Mouse (Mus musculus) retina, embryonic 14.5 days (tissue): ENCODE results near the gene Fbxl12.
"Not testable (repeated sequence)": the region's sequence is repeated elsewhere in the genome, so short reads cannot be mapped to it uniquely, and the experiment has no call there.

Source experiments
- DNase-seq: peaks from one replicate; pipeline ENCODE4 v3.0.0-alpha.2; 2015; ENCODE audit warnings: low spot score

Fbxl12 gene

GRCm38 (mm10) chr9:20644360-20645081, at the start of gene Fbxl12:
Gene Fbxl12 (minus strand): TSS chr9:20644767.
- peak; percentile 84 for DNase-seq

- no peak for DNase-seq
Observed at GRCm38 (mm10) chr9:20692863-20693262, 48.3 kb upstream of the Fbxl12 start.

- not testable (repeated sequence) for DNase-seq
Observed at GRCm38 (mm10) chr9:20690449-20690848, 45.9 kb upstream of the Fbxl12 start.

GRCm38 (mm10) chr9:20689913-20690312, 45.3 kb upstream of the Fbxl12 start:
- no peak for DNase-seq

GRCm38 (mm10) chr9:20689403-20689802, 44.8 kb upstream of the Fbxl12 start:
- no peak for DNase-seq

GRCm38 (mm10) chr9:20685081-20685861, 40.7 kb upstream of the Fbxl12 start:
- no peak for DNase-seq

- no peak for DNase-seq
Observed at GRCm38 (mm10) chr9:20682389-20682722, 37.8 kb upstream of the Fbxl12 start.

GRCm38 (mm10) chr9:20681546-20682388, 37.2 kb upstream of the Fbxl12 start:
- DNase-seq = no peak

GRCm38 (mm10) chr9:20680378-20680958, 35.9 kb upstream of the Fbxl12 start:
- no peak for DNase-seq

GRCm38 (mm10) chr9:20677892-20678291, 33.3 kb upstream of the Fbxl12 start:
- no peak for DNase-seq

- no peak for DNase-seq
Observed at GRCm38 (mm10) chr9:20672047-20672446, 27.5 kb upstream of the Fbxl12 start.

- no peak for DNase-seq
Observed at GRCm38 (mm10) chr9:20668065-20668464, 23.5 kb upstream of the Fbxl12 start.

GRCm38 (mm10) chr9:20666510-20667034, 22.0 kb upstream of the Fbxl12 start:
- DNase-seq = no peak

- DNase-seq = peak; percentile 64
Observed at GRCm38 (mm10) chr9:20665925-20666324, 21.4 kb upstream of the Fbxl12 start.

GRCm38 (mm10) chr9:20664982-20665637, 20.5 kb upstream of the Fbxl12 start:
- DNase-seq = no peak

GRCm38 (mm10) chr9:20664366-20664765, 19.8 kb upstream of the Fbxl12 start:
- no peak for DNase-seq

- DNase-seq = no peak
Observed at GRCm38 (mm10) chr9:20663956-20664355, 19.4 kb upstream of the Fbxl12 start.

- DNase-seq = no peak
Observed at GRCm38 (mm10) chr9:20662874-20663273, 18.3 kb upstream of the Fbxl12 start.

GRCm38 (mm10) chr9:20662325-20662724, 17.8 kb upstream of the Fbxl12 start:
- DNase-seq = peak; percentile 84

- DNase-seq = no peak
Observed at GRCm38 (mm10) chr9:20657546-20657945, 13.0 kb upstream of the Fbxl12 start.

GRCm38 (mm10) chr9:20653859-20654258, 9.3 kb upstream of the Fbxl12 start:
- DNase-seq = no peak
